Mouse (Mus musculus) lung, postnatal 0 days (tissue): Measurements from ENCODE around the gene Srebf1.

Source experiments
- CTCF ChIP-seq: IDR thresholded peaks from 2 replicates; pipeline ENCODE4 v1.5.1; 2016; ENCODE audit warnings: antibody characterized with exemption, mild to moderate bottlenecking
- EP300 ChIP-seq: IDR thresholded peaks from 2 replicates; pipeline ENCODE4 v1.6.1; 2016; ENCODE audit warnings: antibody characterized with exemption, mild to moderate bottlenecking, control low read depth

- TF ChIP-seq CTCF (no peak), EP300 (no peak)
Measured at GRCm38 (mm10) chr11:60200384-60200783, 22.0 kb downstream of the Srebf1 start.
